Mouse (Mus musculus) liver, embryonic 16.5 days (tissue): ENCODE data around the gene Asxl1. TPM values are rescaled to one million over a fixed set of nuclear protein-coding genes. Genes with fewer than 3 reads are reported as not detected.

Experiments
- ATAC-seq: fragments of 200-750 bp; cut with Nextera tagmentation; 2 replicates; pipeline ENCODE4 v1.8.0; 2017; ENCODE audit warnings: low read depth, mild to moderate bottlenecking, moderate number of reproducible peaks, moderate library complexity
- H3K27ac ChIP-seq: fragments of 300-500 bp; sonication (generic); 2 replicates; pipeline ENCODE4 v1.5.1; 2014; ENCODE audit warnings: mild to moderate bottlenecking, low read length
- H3K27me3 ChIP-seq: fragments of 300-500 bp; sonication (generic); 2 replicates; pipeline ENCODE4 v1.6.1; 2014; ENCODE audit warnings: low read depth, low read length, mixed read lengths; ENCODE audit not compliant: control insufficient read depth, insufficient read depth
- H3K36me3 ChIP-seq: fragments of 300-500 bp; sonication (generic); 2 replicates; pipeline ENCODE4 v1.6.1; 2014; ENCODE audit warnings: mild to moderate bottlenecking; ENCODE audit not compliant: control insufficient read depth, insufficient read depth
- H3K4me1 ChIP-seq: fragments of 300-500 bp; sonication (generic); 2 replicates; pipeline ENCODE4 v1.6.1; 2014; ENCODE audit warnings: low read depth, low read length, mixed read lengths; ENCODE audit not compliant: control insufficient read depth
- H3K4me2 ChIP-seq: fragments of 300-500 bp; sonication (generic); 2 replicates; pipeline ENCODE4 v1.6.1; 2014; ENCODE audit warnings: low read depth, low read length, mixed read lengths
- H3K4me3 ChIP-seq: fragments of 300-500 bp; sonication (generic); 2 replicates; pipeline ENCODE4 v1.5.1; 2014; ENCODE audit warnings: low read depth, mild to moderate bottlenecking, low read length
- H3K9ac ChIP-seq: fragments of 300-500 bp; sonication (generic); 2 replicates; pipeline ENCODE4 v1.6.1; 2014; ENCODE audit warnings: low read depth, low read length
- H3K9me3 ChIP-seq: fragments of 300-500 bp; sonication (generic); replicated peaks from 2 replicates; pipeline ENCODE4 v1.6.1; 2016; ENCODE audit warnings: low read length; ENCODE audit not compliant: control insufficient read depth
- WGBS: fragments of 180-500 bp; shearing (Covaris S2); extraction: QIAGEN DNeasy Blood & Tissue Kit; methylation state at CpG from one replicate; pipeline ENCODE4 v1.1.7; 2014; ENCODE audit not compliant: insufficient replicate concordance; 5-methylcytosine and 5-hydroxymethylcytosine counted together
- polyA plus RNA-seq: library from polyadenylated mRNA; unstranded; fragments of >200 nt; fragmentation: Nextera tagmentation; extraction: Ambion mirVana; gene quantifications from 2 replicates; pipeline ENCODE4 v1.2.1, GENCODE M21; 2015

Asxl1 gene
- polyA plus RNA-seq, 1 experiment from 2014 or later = 4.7 TPM

DNA sequence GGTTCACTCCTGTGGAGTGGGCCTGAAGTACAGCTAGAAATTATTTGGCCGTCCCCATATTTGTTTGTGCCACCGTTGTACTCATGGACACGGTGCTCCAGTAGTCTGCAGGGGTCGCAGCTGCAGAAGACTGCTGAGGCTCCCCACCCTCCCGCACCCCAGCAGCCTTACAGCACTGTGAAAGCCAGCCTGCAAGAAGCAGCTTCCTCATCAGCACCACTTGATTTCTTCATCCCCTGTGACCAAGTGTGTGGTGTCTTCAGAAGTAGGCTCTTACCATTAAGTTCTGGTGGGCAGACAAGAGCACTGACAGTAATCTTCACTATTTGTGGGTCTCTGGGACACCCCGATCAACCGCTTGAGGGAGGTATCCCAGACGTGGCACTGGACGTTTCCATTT, 32.7 kb upstream of the Asxl1 start:
- no peak for ATAC-seq
- WGBS = 74% methylated on average over 9 of the region's 9 CpGs
- H3K27ac ChIP-seq = no peak overlapping the region

DNA sequence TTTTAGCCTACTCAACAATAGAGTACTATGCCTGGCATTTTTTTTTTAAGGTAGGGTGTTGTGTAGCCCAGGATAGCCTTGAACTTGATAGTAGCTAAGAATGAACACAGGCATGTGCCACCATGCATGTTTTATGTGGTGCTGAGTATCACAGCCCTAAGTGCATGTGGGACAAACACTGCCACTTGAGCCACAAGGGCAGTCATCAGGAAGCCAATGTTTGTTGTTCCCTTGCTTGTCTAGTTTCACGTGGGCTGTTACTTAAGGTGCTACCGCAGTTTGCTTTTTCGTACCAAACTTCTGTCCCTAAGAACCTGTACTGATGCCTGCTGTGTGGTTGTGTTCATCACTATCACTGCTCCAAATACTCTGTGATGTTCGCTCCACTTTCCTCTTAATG, 27.2 kb upstream of the Asxl1 start:
- Histone ChIP-seq H3K9me3 (no peaks in the 10 kb centered on the region), H3K4me3 (no peak overlapping the region), H3K4me2 (no peak overlapping the region), H3K27me3 (no peaks in the 10 kb centered on the region), H3K36me3 (no peaks in the 10 kb centered on the region), H3K9ac (no peak overlapping the region), H3K27ac (no peak overlapping the region), H3K4me1 (no peaks in the 10 kb centered on the region)
- 80% methylated on average over 4 of the region's 4 CpGs for WGBS
- ATAC-seq = no peak

More for the DNA sequence above, 32.7 kb upstream of the Asxl1 start:
- Histone ChIP-seq H3K4me2 (no peak overlapping the region; the same call in 1 of the 2 replicates), H3K36me3 (no peaks in the 10 kb centered on the region), H3K27me3 (no peaks in the 10 kb centered on the region), H3K9ac (no peak overlapping the region), H3K9me3 (no peaks in the 10 kb centered on the region), H3K4me3 (no peak overlapping the region), H3K4me1 (no peaks in the 10 kb centered on the region; the same call in 1 of the 2 replicates)

DNA sequence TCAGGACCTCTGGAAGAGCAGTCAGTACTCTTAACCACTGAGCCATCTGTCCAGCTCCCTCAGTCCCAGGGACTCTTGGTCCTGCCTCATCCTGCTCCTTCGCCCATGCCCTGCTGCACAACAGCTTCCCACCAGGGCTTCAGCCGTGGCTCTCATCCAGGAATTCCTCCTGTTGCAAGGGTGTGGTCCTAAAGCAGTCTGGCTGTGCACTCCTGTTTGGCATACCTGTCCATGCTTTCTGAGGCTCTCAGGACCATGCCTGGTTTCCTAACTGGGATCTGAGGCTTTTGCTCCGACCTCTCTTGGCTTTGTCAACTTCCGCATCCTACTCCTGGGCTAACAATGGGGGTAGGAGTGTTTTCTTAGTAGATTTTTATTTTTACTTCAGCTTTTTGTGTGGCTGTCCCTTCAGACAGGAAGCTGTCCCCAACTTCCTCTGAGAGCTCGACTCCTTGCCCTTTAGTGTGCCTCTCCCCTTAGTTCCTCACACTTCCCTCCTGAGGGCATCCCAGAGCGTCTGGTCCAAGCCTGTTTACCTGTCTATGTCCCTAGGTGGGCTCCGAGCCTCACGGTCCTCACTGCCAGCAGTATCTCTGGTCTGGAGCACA, 26.5 kb upstream of the Asxl1 start:
- H3K27ac ChIP-seq = peak overlapping the region; percentile 76
- ATAC-seq = 0 out of 2 replicates have a peak, but pooled peaks have one; percentile 9

GRCm38 (mm10) chr2:153325706-153326376, 19.8 kb upstream of the Asxl1 start:
- Histone ChIP-seq H3K4me2 (no peak overlapping the region), H3K4me3 (no peak overlapping the region), H3K9ac (no peak overlapping the region), H3K36me3 (no peaks in the 10 kb centered on the region), H3K9me3 (no peaks in the 10 kb centered on the region), H3K4me1 (no peaks in the 10 kb centered on the region), H3K27ac (no peak overlapping the region), H3K27me3 (no peaks in the 10 kb centered on the region)
- 72% methylated on average over 9 of the region's 9 CpGs for WGBS
- no peak for ATAC-seq

More for the DNA sequence above, 26.5 kb upstream of the Asxl1 start:
- Histone ChIP-seq H3K27me3 (no peaks in the 10 kb centered on the region), H3K9me3 (no peaks in the 10 kb centered on the region), H3K36me3 (no peaks in the 10 kb centered on the region), H3K9ac (no peak overlapping the region), H3K4me2 (peak overlapping the region; percentile 18; the same call in 1 of the 2 replicates), H3K4me3 (no peak overlapping the region), H3K4me1 (no peaks in the 10 kb centered on the region)
- WGBS = 52% methylated on average over 8 of the region's 8 CpGs

DNA sequence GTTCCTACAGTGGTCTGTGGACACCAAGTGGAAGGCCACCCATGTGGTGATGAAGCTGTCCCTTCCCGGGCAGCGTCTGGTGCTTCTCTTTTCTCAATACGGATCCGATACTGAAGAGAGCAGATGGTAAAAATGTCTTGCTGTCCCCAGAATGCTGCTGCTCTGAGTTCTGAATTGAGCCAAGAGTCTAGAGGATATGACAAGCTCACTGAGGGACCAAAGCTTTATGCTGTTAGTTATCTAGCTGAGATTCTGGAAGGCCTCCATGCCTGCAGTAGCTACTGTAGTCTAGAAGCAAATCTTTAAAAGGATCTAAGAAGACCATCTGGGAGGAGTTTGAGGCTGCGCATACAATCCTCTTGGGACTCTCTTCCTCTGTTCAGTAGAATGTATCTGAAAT, 13.4 kb upstream of the Asxl1 start:
- Histone ChIP-seq H3K4me2 (no peak overlapping the region), H3K9ac (no peak overlapping the region), H3K4me3 (no peak overlapping the region), H3K4me1 (peaks cover 16% of the 10 kb centered on the region), H3K36me3 (no peaks in the 10 kb centered on the region), H3K27me3 (no peaks in the 10 kb centered on the region), H3K27ac (no peak overlapping the region), H3K9me3 (no peaks in the 10 kb centered on the region)
- 89% methylated on average over 5 of the region's 5 CpGs for WGBS
- no peak for ATAC-seq

DNA sequence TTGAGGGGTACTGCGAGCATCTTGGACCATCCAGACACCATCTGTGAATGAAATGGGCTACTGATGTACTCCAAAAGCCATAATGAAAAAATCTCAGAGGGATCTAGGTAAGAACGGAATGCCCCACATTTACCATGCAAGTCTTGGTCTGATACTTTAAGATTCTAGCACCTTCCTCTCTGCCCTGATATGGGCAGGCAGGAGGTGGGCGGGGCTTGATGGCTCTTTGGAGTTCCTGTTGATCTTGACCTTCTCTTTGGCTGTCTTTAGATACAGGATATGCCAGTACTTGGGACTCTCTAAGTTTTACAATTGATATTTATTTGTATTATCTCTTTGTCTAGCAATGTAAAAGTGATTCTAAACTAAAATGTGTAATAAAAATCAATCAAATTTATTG, 12.6 kb upstream of the Asxl1 start:
- H3K9me3 ChIP-seq = no peaks in the 10 kb centered on the region
- 71% methylated on average over 3 of the region's 3 CpGs for WGBS

DNA sequence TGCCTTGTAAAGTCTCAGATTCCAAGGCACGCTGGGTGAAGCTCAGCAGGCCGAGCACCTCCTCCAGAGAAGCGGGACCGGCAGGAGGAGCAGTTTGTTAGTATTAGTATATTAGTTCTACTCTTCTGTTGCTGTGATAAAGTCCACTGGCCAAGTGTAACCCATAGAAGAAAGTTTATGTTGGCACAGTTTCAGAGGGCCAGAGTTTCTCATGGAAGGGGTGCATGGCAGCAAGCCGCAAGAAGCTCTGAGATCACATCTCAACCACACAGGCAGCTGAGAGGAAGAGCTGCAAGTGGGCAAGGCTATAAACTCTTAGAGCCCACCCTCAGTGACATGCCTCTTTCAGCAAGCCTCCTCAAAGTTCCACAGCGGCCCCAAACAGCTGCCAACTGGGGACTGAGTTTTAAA, 11.8 kb upstream of the Asxl1 start:
- H3K4me3 ChIP-seq = no peak overlapping the region
- H3K27ac ChIP-seq = no peak overlapping the region
- WGBS = 69% methylated on average over 6 of the region's 6 CpGs
- H3K4me2 ChIP-seq = no peak overlapping the region
- H3K9me3 ChIP-seq = no peaks in the 10 kb centered on the region
- H3K36me3 ChIP-seq = no peaks in the 10 kb centered on the region
- no peak overlapping the region for H3K9ac ChIP-seq
- H3K27me3 ChIP-seq = no peaks in the 10 kb centered on the region
- peaks cover 18% of the 10 kb centered on the region for H3K4me1 ChIP-seq
- no peak for ATAC-seq

More for the DNA sequence above, 12.6 kb upstream of the Asxl1 start:
- H3K27ac ChIP-seq = no peak overlapping the region
- no peak for ATAC-seq
- H3K27me3 ChIP-seq = no peaks in the 10 kb centered on the region
- no peak overlapping the region for H3K4me3 ChIP-seq
- H3K4me1 ChIP-seq = peaks cover 18% of the 10 kb centered on the region
- no peak overlapping the region for H3K9ac ChIP-seq
- no peaks in the 10 kb centered on the region for H3K36me3 ChIP-seq
- H3K4me2 ChIP-seq = no peak overlapping the region

- WGBS = 17% methylated on average over 3 of the region's 3 CpGs
- Histone ChIP-seq H3K27ac (no peak overlapping the region), H3K36me3 (no peaks in the 10 kb centered on the region), H3K4me1 (peaks cover 18% of the 10 kb centered on the region), H3K9ac (no peak overlapping the region), H3K4me3 (no peak overlapping the region), H3K9me3 (no peaks in the 10 kb centered on the region), H3K4me2 (no peak overlapping the region), H3K27me3 (no peaks in the 10 kb centered on the region)
- ATAC-seq = peak; percentile 76
Observed at GRCm38 (mm10) chr2:153334281-153334680, 11.3 kb upstream of the Asxl1 start.

DNA sequence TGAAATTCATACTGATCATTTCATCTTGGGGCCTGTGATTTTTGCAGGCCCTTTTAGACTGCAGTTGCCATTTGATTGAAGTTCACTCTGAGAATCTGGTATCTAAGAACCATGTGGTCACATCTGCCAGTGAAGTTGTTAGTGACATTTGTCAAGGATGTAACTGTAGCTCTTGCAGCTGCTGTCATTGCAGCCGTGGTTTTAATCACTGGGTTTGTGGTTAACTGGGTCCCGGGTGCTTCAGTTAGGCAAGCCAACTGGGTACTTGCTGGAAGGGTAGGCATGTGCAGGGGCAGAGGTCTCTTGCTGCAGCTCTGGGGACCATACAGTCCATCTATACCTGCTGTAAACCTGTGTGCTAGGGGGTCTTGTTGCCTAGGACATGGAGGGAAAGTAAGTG, 9.5 kb upstream of the Asxl1 start:
- Histone ChIP-seq H3K4me2 (no peak overlapping the region), H3K36me3 (no peaks in the 10 kb centered on the region), H3K4me3 (no peak overlapping the region), H3K9ac (no peak overlapping the region), H3K4me1 (peaks cover 18% of the 10 kb centered on the region), H3K27ac (no peak overlapping the region), H3K27me3 (no peaks in the 10 kb centered on the region), H3K9me3 (no peaks in the 10 kb centered on the region)
- 10% methylated on average over 2 of the region's 2 CpGs for WGBS
- no peak for ATAC-seq
